ENCODE assay signal across 25 mouse cellular contexts in the genomic region with DNA sequence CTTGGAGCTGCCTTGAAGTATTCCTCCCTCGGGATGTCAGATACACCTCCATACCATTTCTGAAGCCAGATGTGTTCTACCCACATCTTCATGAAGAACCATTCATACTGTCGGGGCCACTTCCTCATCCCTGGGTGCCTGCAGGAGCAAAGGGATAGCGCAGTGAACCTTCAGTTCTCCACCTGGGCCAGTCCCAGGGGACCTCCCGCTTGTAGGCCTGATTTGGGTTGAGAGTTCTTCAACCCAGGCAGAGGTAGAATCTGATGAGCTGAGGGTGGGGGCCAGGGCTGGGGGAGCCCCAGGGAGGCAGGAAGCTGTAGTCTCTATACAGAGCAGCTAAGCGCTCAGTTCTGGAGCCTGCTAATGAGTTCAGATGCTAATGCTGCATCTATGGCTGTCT. TPM values are rescaled to one million over a fixed set of nuclear protein-coding genes. Genes with fewer than 3 reads are reported as not detected.
DNase-seq lines count a peak whose midpoint lies in the region; ATAC-seq and TF ChIP-seq lines count a peak whose summit lies in the region.
"Had no signal": no experiment of that assay in that cellular context is flagged by ENCODE, and none has a peak within 500 bp of the region (broad histone marks: within the 10 kb centered on the region; RNA-seq: fewer than 3 reads in every experiment).

No protein-coding gene starts in this region.

- peak; percentile 43; the same call in 1 of the 2 replicates for TF ChIP-seq EP300 in CH12.LX (IDR thresholded peaks at IDR 0.05; ENCODE audit: low read length)

- no peak overlapping the region for H3K9ac ChIP-seq in intestine, embryonic 15.5 days
- H3K9ac ChIP-seq in intestine, postnatal 0 days (ENCODE audit: low read depth, low read length): no peak overlapping the region
- H3K9ac ChIP-seq in CH12.LX (ENCODE audit: insufficient read depth, low read depth): no peak overlapping the region

- no peak for TF ChIP-seq RAD21 in CH12.LX (IDR thresholded peaks at IDR 0.05; ENCODE audit: low read depth, low read length)

- WGBS in intestine, embryonic 15.5 days: 94% methylated on average over 5 of the region's 5 CpGs
- 89% methylated on average over 5 of the region's 5 CpGs for WGBS in intestine, postnatal 0 days

- ATAC-seq in intestine, embryonic 15.5 days: 0 out of 2 replicates have a peak, but pooled peaks have one; percentile 32
- ATAC-seq in intestine, postnatal 0 days: no peak
- ATAC-seq: activated CD4-positive, CD25-positive, alpha-beta regulatory T cell, adult 4 months; CD4-positive, CD25-positive, alpha-beta regulatory T cell, adult 4 months; Patski had no signal

- H3K79me2 ChIP-seq in CH12.LX (replicated peaks; ENCODE audit: control insufficient read depth, extremely low read depth, insufficient read depth, poor library complexity, severe bottlenecking): no peaks in the 10 kb centered on the region

- no peak for TF ChIP-seq CTCF in intestine, postnatal 0 days (IDR thresholded peaks at IDR 0.05; ENCODE audit: low read depth)
- no peak for TF ChIP-seq CTCF in CH12.LX (conservative IDR thresholded peaks at IDR 0.05 in 1 of 2, IDR thresholded peaks at IDR 0.05 in 1 of 2; ENCODE audit: low read depth in 2 of 2, low read length in 2 of 2)

- TF ChIP-seq POLR2A in CH12.LX (IDR thresholded peaks at IDR 0.05; ENCODE audit: low read depth, low read length): no peak

- H3K4me2 ChIP-seq in intestine, embryonic 15.5 days (replicated peaks): no peak overlapping the region
- no peak overlapping the region for H3K4me2 ChIP-seq in intestine, postnatal 0 days (replicated peaks; ENCODE audit: low read depth)
- H3K4me2 ChIP-seq in CH12.LX (ENCODE audit: insufficient read depth, low read depth, poor library complexity, severe bottlenecking): no peak overlapping the region

- dilution Hi-C loops in CH12.LX (cut with MboI; ENCODE audit: extremely low pct_ligation_motif_present, extremely low pct_unique_long_range_greater_than_20kb, low sequenced_read_pairs): no loop called here

- H3K4me3 ChIP-seq in intestine, embryonic 15.5 days (replicated peaks): no peak overlapping the region
- H3K4me3 ChIP-seq in intestine, postnatal 0 days (ENCODE audit: low read depth, low read length): no peak overlapping the region
- no peak overlapping the region for H3K4me3 ChIP-seq in CH12.LX (replicated peaks in 1 of 3; ENCODE audit: low read depth in 2 of 3, low read length in 2 of 3, poor library complexity in 1 of 3)

- H3K4me1 ChIP-seq in intestine, embryonic 15.5 days (replicated peaks): 0 out of 2 replicates have a peak, but pooled peaks cover 2% of the 10 kb centered on the region
- no peaks in the 10 kb centered on the region for H3K4me1 ChIP-seq in intestine, postnatal 0 days (replicated peaks; ENCODE audit: control insufficient read depth, insufficient read depth, low read length)
- peaks cover 9 to 12% of the 10 kb centered on the region in 2 experiments; a peak in 3 of 4 replicates for H3K4me1 ChIP-seq in CH12.LX (ENCODE audit: control insufficient read depth in 1 of 2, insufficient read depth in 2 of 2)

- in situ Hi-C loops in CH12.LX (cut with MboI; ENCODE audit: low pct_ligation_motif_present, low pct_unique_long_range_greater_than_20kb, low sequenced_read_pairs): no loop called here

- H3K9me3 ChIP-seq in intestine, embryonic 15.5 days: no peaks in the 10 kb centered on the region
- H3K9me3 ChIP-seq in intestine, postnatal 0 days (ENCODE audit: control insufficient read depth): no peaks in the 10 kb centered on the region
- H3K9me3 ChIP-seq in CH12.LX (replicated peaks; ENCODE audit: low read length): no peaks in the 10 kb centered on the region
- H3K9me3 ChIP-seq: G1E had no signal

- H3K27ac ChIP-seq in intestine, embryonic 15.5 days: no peak overlapping the region
- no peak overlapping the region for H3K27ac ChIP-seq in intestine, postnatal 0 days (ENCODE audit: low read depth, low read length)
- no peak overlapping the region for H3K27ac ChIP-seq in CH12.LX (ENCODE audit: insufficient read depth, low read depth)

- no peaks in the 10 kb centered on the region for H3K27me3 ChIP-seq in intestine, embryonic 15.5 days (replicated peaks)
- no peaks in the 10 kb centered on the region for H3K27me3 ChIP-seq in intestine, postnatal 0 days (replicated peaks; ENCODE audit: control insufficient read depth, insufficient read depth, low read length)
- H3K27me3 ChIP-seq in CH12.LX (replicated peaks): peaks cover 3% of the 10 kb centered on the region

- H3K36me3 ChIP-seq in intestine, embryonic 15.5 days: no peaks in the 10 kb centered on the region
- no peaks in the 10 kb centered on the region for H3K36me3 ChIP-seq in intestine, postnatal 0 days (ENCODE audit: control insufficient read depth, insufficient read depth)
- H3K36me3 ChIP-seq in CH12.LX (replicated peaks in 1 of 2; ENCODE audit: control insufficient read depth in 1 of 2, insufficient read depth in 1 of 2, low read length in 1 of 2): no peaks in the 10 kb centered on the region
- H3K36me3 ChIP-seq: G1E had no signal

- DNase-seq in heart, adult 11 months: peak; percentile 83
- no peak for DNase-seq in heart, adult 8-10 months (ENCODE audit: low spot score)
- DNase-seq in A20 (ENCODE audit: low read depth, low spot score): peak; percentile 53
- DNase-seq in CH12.LX (ENCODE audit: extremely low read depth): peak; percentile 72
- DNase-seq in cerebellum, adult 18-20 months: no peak
- DNase-seq in adrenal gland, postnatal 10 days: no peak
- DNase-seq: adrenal gland, adult 2 months; adrenal gland, adult 8-10 months; adrenal gland, postnatal 14 days; adrenal gland, postnatal 25 days; adrenal gland, postnatal 36 days; B cell, adult 2 months; cerebellum, adult 11 months; cerebellum, adult 11-12 months; cerebellum, adult 2 months; cerebellum, adult 8-10 months; cerebellum, adult 9-10 months had no signal

TF ChIP-seq in CH12.LX, 34 proteins besides CTCF, POLR2A, EP300 and RAD21:
- no peak for TF ChIP-seq PAX5 (IDR thresholded peaks at IDR 0.05; ENCODE audit: low read length)
- TF ChIP-seq MEF2A (IDR thresholded peaks at IDR 0.05; ENCODE audit: borderline replicate concordance, low read depth, low read length): peak; percentile 63; the same call in 1 of the 2 replicates
- TF ChIP-seq IRF4 (IDR thresholded peaks at IDR 0.05; ENCODE audit: low read depth, low read length): peak; percentile 61; the same call in 1 of the 2 replicates
- TF ChIP-seq MAZ (IDR thresholded peaks at IDR 0.05; ENCODE audit: low read depth, low read length): peak; percentile 45; the same call in 1 of the 2 replicates

RNA-seq across cellular contexts. Expression of gene Creg2, which starts 28.2 kb away (rescaled TPM):
- total RNA-seq in heart, adult 8-10 months (2022): under 1 TPM in 2 of 4 experiments, not detected in 2; 0.03 to 0.05 TPM
- polyA plus RNA-seq in intestine, embryonic 15.5 days (2015; fragmentation: Nextera tagmentation; extraction: Ambion mirVana): 0.37 and 0.39 TPM in 2 replicates
- polyA plus RNA-seq in intestine, postnatal 0 days (2015; fragmentation: Nextera tagmentation; extraction: Ambion mirVana): 0.26 and 0.34 TPM in 2 replicates
- total RNA-seq in CH12.LX (2012; rRNA removed) (not detected in 2 replicates), CH12.LX (2014; rRNA removed) (not detected in 2 replicates)
- not detected in 2 replicates for polyA plus RNA-seq in CH12.LX (2012; ENCODE audit: insufficient read length, low read depth)
- total RNA-seq in adrenal gland, postnatal 10 days (2021): 1 to 10 TPM in 1 of 2 experiments, under 1 TPM in 1; 0.36 to 1.1 TPM
- total RNA-seq: MEL had no signal
- polyA plus RNA-seq: C2C12; CD4-positive, CD25-positive, alpha-beta regulatory T cell, adult 4 months; G1E; Patski had no signal

RNA-seq across cellular contexts. Expression of gene Rnf149, which starts 45.9 kb away (rescaled TPM):
- 1 to 10 TPM; 6.2 to 9.5 (median 7.8) TPM for total RNA-seq in heart, adult 8-10 months (2022)
- polyA plus RNA-seq in intestine, embryonic 15.5 days (2015; fragmentation: Nextera tagmentation; extraction: Ambion mirVana): 35.3 and 36.6 TPM in 2 replicates
- polyA plus RNA-seq in intestine, postnatal 0 days (2015; fragmentation: Nextera tagmentation; extraction: Ambion mirVana): 16.9 and 20.4 TPM in 2 replicates
- total RNA-seq in CH12.LX (2012; rRNA removed) (12.6 and 16.6 TPM in 2 replicates), CH12.LX (2014; rRNA removed) (21.5 and 22.7 TPM in 2 replicates)
- 31.3 and 32.3 TPM in 2 replicates for polyA plus RNA-seq in CH12.LX (2012; ENCODE audit: insufficient read length, low read depth)
- total RNA-seq in adrenal gland, postnatal 10 days (2021): 10 to 100 TPM; 41.7 to 42.3 TPM

Comparison
In these comparisons a context has a peak if more than half of its experiments do, and no peak if none do; other contexts are left out.
1. DNase-seq: peak in heart, adult 11 months (single experiment), A20 (single experiment) and CH12.LX (single experiment); none in heart, adult 8-10 months (single experiment), cerebellum, adult 18-20 months (0 of 2) and adrenal gland, postnatal 10 days (single experiment).